Mouse (Mus musculus) liver, embryonic 14.5 days (tissue): ENCODE data around the gene Dlg1.

Experiments used
- CTCF ChIP-seq: IDR thresholded peaks from 2 replicates; pipeline ENCODE4 v1.5.1; 2016; ENCODE audit warnings: antibody characterized with exemption, low read depth, control low read depth
- EP300 ChIP-seq: IDR thresholded peaks from 2 replicates; pipeline ENCODE4 v1.6.1; 2016; ENCODE audit warnings: antibody characterized with exemption, low read depth

- no peak for TF ChIP-seq EP300
- TF ChIP-seq CTCF = no peak
These were observed 43.4 kb upstream of the Dlg1 start for GRCm38 (mm10) chr16:31619675-31620335.
